Mouse (Mus musculus) spleen, embryonic (tissue): ENCODE data around the gene Prss29.

ENCODE experiments used
- CTCF ChIA-PET: fragments of 350-600 bp; sonication (Branson Sonifier 250); formaldehyde crosslinking; loops from one replicate; lab custom pipeline; 2022; lab: Charles Lee

Prss29 gene

DNA sequence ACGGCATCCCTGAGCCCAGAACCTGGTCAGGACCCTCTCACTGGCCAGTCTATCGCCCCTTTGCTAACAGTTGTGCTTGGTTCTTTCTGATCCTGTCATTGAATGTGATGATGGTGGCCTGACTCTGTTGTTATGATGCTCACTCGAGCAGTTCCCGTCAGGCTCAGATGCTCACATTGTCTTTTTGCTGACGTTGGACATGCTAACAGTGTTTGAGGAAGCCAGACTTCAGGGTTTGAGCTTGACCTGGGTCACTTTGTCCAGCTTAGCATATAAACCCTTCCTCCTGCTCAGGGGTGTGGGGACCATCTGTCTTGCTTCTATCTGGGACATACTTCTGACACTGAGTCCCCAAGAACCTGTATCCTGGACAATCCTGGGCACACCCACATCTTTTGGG lies at the start of gene Prss29:
Gene Prss29, plus strand, starts transcription at position 301 of the 400 bp plus-strand sequence.
- CTCF ChIA-PET = no interaction called here

- CTCF ChIA-PET = interaction anchor here (0.7 to 1.2 kb wide), 2 partner anchors 332 to 528 kb away, joined by 3 to 4 read pairs; no protein-coding TSS in a partner anchor
Observed at GRCm38 (mm10) chr17:25270795-25271335, 47.6 kb upstream of the Prss29 start.

DNA sequence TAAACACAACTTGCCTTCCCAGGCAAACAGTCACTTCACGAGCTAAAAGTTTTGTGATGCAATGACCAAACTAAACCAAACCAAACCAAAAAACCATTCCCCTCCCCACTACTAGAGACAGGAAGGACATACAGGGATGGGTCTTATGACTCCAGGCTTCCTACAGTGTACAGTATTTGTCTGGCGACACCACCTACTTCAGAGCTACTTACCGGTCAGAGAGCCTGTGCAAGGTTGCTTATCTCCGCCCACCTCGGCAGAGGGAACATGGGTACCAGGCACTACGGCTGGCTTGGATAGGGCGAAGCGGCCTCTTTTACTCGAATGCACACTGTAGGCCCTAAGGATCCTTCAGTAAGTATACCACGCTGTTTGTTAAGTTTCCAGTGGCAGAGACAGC lies 46.1 kb upstream of the Prss29 start:
- CTCF ChIA-PET = interaction anchor here (0.6 to 1.2 kb wide), 5 partner anchors 9 to 335 kb away, joined by 3 to 5 read pairs (median 3); partner anchors contain the start of genes Gnptg and Tsr3

DNA sequence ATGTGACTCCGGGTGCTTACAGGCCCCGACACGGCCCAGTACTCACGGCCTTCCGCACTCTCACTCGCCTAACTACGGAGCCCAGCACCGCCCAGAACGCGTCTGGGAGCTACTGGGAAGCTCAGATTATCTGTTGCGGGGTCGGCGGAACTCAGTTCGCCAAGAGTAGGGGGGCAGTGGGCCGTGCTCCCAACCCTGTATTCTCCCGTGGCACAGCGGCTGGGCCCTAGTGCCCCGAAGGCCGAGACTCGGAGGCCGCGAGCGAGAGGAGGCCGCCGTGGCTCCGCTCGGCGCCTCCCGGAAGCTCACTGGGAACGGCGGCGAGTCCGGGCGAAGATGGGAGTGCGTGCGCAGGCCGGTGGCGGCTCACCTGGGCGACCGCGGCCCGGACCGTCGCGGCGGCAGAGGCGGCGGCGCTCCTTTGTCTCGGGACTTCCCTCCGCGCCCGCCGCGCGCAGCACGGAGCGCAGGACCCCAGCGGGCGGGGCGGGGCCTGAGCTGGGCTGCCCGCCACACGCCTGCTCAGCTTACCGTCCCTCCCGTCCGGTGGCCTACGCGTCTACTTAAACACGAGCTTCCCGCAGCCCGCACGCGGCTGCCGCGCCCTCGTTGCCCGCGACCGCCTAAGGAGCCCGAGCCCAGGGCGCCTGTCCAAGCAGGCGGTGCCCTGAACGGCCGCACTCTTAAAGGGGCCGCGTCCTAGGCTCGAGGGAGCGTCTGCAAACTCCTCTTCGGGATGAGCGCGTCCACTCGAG lies 45.3 kb upstream of the Prss29 start:
- CTCF ChIA-PET = interaction anchor here (0.5 to 1.2 kb wide), 8 partner anchors 9 to 1385 kb away, joined by 3 to 5 read pairs (median 3); partner anchors contain the start of genes Gnptg, Spsb3 and Tsr3

DNA sequence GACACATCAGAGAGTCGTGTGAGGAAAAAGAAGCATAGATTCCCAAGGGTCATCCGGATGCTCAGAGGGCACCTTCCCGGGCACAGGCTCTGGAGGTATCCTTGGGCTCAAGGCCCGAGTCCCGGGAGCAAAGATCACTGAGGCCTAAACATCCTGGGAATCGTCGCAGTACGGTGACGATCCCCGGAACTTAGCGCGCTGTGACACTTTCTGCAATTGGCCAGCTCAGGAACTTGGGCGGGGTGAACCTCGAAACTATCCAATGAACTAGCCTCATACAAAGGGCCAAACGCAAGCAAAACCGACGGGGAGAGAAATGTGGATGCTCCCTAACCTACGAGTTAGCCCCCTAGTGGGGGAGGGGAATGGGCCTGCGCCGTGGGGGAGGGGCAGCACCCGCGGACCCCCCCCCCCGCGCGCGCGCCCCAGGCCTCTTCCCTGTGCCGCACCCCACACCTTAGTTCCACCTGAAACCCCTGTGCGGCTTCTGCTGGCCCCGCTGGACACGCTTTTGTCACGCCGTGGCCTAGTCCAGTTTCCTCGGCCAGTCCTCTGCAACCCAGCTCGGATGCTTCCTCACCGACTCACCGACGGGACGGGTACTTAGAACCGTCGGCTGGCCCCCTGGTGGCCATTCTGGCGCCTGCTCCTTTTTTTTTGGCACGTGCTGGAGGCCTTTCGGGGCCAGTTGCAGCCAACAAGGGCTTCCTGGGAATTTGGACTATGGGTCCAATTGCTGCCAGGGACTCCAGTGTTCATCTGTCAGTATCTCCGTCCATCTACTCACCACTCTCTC lies 44.5 kb upstream of the Prss29 start:
- CTCF ChIA-PET = interaction anchor here (0.5 to 0.7 kb wide), 4 partner anchors 34 to 1385 kb away, joined by 3 to 5 read pairs (median 4); partner anchors contain the start of genes Gnptg, Spsb3 and Tsr3

DNA sequence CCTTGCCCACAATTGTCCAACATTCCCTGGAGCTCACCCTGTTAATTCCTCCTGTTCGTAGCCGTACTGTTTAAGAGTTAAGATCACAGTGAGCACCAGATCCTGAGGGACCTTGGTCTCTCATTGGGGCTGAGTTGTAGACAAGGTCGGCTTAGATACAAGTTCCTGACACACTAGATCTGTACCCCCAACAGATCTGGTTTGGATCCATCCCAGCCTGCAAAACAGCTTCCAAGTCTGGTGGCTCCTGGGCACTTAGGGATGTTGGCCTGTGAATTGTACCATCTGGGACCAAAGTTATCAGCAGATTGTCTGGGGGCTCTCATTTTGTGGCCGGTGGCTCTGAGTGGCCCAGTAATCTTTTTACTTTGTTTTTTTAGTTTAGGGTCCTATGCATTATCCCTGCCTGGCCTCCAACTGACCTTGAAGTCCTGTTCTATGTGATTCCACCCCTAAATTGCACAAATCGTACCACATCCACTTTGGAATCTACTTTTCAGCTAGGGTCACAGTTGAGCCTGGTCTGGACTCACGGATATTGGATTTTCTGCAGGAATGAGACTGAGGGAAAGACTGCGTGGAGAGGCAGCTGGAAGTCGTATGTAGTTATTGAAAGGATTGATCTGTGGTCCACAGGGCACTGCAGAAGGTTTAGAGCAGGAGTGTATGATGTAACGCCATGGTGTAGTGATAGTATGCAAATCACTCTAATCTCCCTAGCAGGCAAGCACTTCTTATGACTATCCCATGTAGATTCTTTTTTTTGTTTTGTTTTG lies 43.7 kb upstream of the Prss29 start, which contains the start of gene Ube2i:
Gene Ube2i, minus strand, starts transcription at position 52 of the 776 bp plus-strand sequence.
- CTCF ChIA-PET = no interaction called here

GRCm38 (mm10) chr17:25275833-25276232 lies 42.6 kb upstream of the Prss29 start:
- CTCF ChIA-PET = no interaction called here

DNA sequence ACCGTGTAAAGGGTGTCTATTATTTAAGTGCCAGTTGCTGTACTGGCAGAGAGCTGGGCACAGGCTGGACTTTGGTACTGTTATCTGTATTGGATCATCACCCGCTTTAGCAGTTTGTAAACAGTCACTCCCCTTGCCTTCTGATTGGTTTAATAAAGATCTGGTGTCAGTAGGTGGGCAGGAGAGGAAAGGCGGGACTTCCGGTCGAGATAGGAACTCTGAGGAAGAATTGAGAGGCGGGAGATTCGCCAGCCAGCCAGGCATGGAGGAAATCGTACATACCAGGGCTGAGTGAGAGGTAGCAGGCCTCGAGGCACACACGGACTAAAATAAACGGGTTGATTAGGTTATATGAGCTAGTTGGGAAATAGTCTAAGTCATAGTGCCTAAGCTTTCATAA lies 36.3 kb upstream of the Prss29 start:
- CTCF ChIA-PET = interaction anchor here (0.6 to 0.7 kb wide), 2 partner anchors 9 to 152 kb away, joined by 3 to 5 read pairs; no protein-coding TSS in a partner anchor

- CTCF ChIA-PET = interaction anchor here (1.1 kb wide), 1 partner anchor 397 kb away, joined by 5 read pairs; no protein-coding TSS in a partner anchor
Observed at GRCm38 (mm10) chr17:25285033-25285432, 33.4 kb upstream of the Prss29 start.

GRCm38 (mm10) chr17:25288842-25289241 lies 29.6 kb upstream of the Prss29 start:
- CTCF ChIA-PET = no interaction called here

DNA sequence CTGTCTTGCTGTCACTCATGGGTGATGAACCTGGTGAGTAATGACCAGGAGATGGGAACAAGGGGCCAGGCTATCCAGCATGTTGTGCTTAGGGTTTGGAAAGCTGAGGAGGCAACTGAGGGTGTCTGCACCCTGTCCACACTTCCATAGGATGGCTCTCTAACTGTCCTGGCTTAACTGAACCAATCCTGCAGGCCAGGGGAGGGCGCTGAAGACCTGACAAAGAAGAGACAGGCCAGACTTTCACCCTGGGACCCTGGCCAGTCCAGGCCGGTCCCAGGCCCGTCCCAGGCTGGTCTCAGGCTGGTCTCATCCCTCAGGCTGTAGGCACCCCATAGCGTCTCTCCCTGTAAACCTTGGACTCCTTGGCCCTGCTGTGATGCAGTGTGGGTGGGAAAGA lies 28.0 kb upstream of the Prss29 start:
- CTCF ChIA-PET = no interaction called here

DNA sequence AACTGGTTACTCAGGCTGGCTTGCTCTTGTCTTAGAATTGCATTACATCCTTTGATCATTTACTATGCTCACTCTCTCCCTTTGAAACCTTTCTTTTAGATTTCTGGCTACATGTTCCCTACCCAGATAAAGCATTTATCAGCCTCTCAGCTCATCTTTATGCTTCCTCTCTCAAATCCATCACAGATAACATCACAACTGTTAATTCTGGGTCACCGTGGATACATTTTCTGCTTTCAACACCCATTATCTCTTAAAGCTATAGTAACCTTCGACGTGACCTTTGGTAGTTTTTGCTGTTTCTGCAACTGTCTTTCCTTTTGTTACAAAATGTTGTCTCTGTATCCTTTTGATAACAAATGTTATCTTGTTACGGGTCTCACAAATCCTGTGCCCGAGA lies 25.0 kb upstream of the Prss29 start:
- CTCF ChIA-PET = no interaction called here

DNA sequence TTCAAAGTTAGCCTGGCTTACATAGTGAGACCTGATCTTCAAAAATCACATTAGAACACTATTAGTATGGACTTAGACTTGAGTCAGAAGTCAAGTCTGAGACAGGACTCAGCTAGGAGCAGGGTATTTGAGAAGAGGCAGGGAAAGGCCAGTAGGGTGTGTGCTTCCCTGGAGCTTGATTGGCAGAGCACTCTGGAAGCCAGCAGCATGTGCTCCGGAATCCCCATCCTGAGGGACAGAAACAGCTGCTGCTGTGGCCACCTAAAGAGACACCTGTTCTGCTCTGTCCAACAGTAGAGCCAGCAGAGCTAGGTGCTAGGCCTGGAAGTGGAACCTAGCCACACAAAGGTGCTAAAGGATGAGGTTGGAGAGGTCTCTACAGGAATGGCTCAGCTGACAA lies 24.3 kb upstream of the Prss29 start:
- CTCF ChIA-PET = no interaction called here

DNA sequence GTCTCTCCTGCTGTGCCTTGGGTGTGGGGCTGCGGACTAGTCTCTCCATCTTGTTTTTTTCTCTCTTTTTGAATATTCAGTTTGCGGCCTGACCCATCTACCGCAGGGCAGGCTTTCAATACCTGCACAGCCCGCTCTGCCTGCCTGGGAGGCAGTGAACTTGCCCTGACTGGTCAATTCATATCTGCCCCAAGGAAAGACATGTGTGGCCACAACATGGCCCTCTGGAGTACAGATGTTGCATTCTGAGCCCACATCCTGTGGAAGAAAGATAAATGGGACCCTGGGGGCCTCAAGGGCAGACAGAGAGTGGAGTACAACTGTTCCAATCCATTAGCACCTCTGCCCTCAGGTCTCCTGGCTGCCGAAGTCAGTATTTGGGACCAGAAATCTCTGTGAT lies 20.4 kb upstream of the Prss29 start, which contains the start of gene Prss34:
Gene Prss34, plus strand, starts transcription at position 301 of the 400 bp plus-strand sequence.
- CTCF ChIA-PET = no interaction called here

GRCm38 (mm10) chr17:25308346-25308745 lies 10.1 kb upstream of the Prss29 start, which contains the start of gene Prss28:
Gene Prss28 (plus strand): TSS chr17:25308646.
- CTCF ChIA-PET = no interaction called here

DNA sequence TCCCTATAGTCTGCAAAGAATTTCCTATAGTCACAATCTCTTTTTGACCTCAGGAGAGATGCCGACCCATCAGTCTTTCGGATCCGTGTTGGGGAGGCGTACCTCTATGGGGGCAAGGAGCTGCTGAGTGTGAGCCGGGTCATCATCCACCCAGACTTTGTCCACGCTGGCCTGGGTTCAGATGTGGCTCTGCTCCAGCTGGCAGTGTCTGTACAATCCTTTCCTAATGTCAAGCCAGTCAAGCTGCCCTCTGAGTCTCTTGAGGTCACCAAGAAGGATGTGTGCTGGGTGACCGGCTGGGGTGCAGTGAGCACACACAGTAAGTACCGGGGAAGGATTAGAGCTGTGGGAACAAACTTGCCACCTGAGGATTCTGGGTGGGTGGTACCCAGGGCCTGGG lies 2.4 kb downstream of the Prss29 start:
- CTCF ChIA-PET = no interaction called here

DNA sequence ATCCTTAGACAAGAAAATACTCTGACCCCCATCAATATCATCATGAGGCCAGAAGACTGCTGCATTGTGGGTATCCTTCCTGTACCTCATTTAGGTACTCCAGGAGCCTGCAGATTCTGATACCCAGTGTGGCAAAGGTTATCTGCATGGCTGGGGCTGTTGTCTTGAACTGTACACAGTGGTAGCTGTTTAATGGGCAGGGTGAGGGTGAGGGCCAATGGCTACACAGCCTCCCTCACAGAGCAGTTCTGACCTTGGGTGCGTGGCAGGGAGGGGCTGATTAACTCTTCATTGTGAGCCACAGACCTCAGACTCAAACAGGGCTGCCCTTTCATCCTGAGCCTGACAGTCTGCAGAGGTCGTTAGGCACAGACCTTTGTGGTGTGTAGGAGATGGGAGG lies 4.5 kb downstream of the Prss29 start:
- CTCF ChIA-PET = no interaction called here

GRCm38 (mm10) chr17:25332321-25332720 lies 13.9 kb downstream of the Prss29 start:
- CTCF ChIA-PET = no interaction called here

DNA sequence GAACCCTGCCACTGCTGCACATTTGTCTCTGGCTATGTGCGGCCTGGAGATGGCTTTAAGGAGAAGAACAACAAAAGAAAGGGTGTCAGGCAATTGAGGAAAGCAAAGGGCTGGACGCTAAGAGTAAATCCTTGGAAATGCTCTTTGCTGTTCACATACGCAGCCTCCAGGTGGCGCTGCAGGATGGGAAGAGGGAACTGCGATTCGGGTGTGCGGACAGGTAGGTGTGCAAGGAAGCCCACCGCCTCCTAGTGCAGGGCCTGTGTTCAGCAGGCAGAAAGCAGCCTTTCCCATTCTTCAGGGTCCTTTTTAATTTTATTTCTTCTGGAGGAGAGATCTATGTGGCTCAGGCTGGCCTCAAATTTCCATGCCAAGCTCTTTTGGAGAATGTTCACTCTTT lies 15.5 kb downstream of the Prss29 start:
- CTCF ChIA-PET = no interaction called here

- CTCF ChIA-PET = no interaction called here
Observed at GRCm38 (mm10) chr17:25338218-25338617, 19.8 kb downstream of the Prss29 start.

DNA sequence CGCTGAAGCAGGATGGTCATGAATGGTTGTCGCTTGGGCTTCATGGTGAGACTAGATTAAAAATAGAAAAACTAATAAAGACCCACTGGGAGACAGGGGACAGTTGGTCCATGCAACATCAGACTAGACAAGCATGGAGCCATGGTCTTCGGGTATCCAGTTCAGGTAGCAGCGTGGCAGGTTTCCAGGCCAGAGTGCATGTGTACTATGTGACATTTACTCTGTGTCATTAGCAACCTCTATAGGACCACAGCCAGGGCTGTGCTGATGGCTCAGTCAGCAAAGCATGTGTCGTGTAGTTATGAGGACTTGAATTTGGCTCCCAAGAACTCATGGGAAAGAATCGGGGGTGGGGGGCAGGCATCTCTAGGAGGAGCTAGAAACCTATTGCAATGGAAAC lies 21.5 kb downstream of the Prss29 start:
- CTCF ChIA-PET = no interaction called here
